Mouse (Mus musculus) intestine, embryonic 14.5 days (tissue): ENCODE measurements around the gene Fsd1. TPM values are rescaled to one million over a fixed set of nuclear protein-coding genes. Genes with fewer than 3 reads are reported as not detected.
A peak's percentile ranks its signal among the peaks of the same experiment; 100 is the strongest.

Experiments used
- ATAC-seq: fragments of 200-750 bp; cut with Nextera tagmentation; replicated peaks from 2 replicates; pipeline ENCODE4 v1.8.0; 2017; ENCODE audit warnings: low read depth, moderate number of reproducible peaks, moderate TSS enrichment, moderate library complexity; ENCODE audit not compliant: low FRiP score, low TSS enrichment
- DNase-seq: peaks from one replicate; pipeline ENCODE4 v3.0.0-alpha.2; 2018; ENCODE audit warnings: low spot score
- H3K27ac ChIP-seq: fragments of 300-500 bp; sonication (generic); 2 replicates; pipeline ENCODE4 v1.5.1; 2014; ENCODE audit warnings: low read depth, mild to moderate bottlenecking, control low read depth
- H3K27me3 ChIP-seq: fragments of 300-500 bp; sonication (generic); replicated peaks from 2 replicates; pipeline ENCODE4 v1.6.1; 2014; ENCODE audit warnings: low read length, control low read depth; ENCODE audit not compliant: control insufficient read depth, insufficient read depth
- H3K36me3 ChIP-seq: fragments of 300-500 bp; sonication (generic); 2 replicates; pipeline ENCODE4 v1.6.1; 2014; ENCODE audit warnings: low read length, control low read depth; ENCODE audit not compliant: control insufficient read depth, insufficient read depth
- H3K4me1 ChIP-seq: fragments of 300-500 bp; sonication (generic); replicated peaks from 2 replicates; pipeline ENCODE4 v1.6.1; 2014; ENCODE audit warnings: low read length, control low read depth, mixed read lengths; ENCODE audit not compliant: control insufficient read depth, insufficient read depth
- H3K4me2 ChIP-seq: fragments of 300-500 bp; sonication (generic); 2 replicates; pipeline ENCODE4 v1.6.1; 2014; ENCODE audit warnings: low read length
- H3K4me3 ChIP-seq: fragments of 300-500 bp; sonication (generic); 2 replicates; pipeline ENCODE4 v1.5.1; 2014; ENCODE audit warnings: low read depth, low read length, control low read depth, mixed read lengths
- H3K9ac ChIP-seq: fragments of 300-500 bp; sonication (generic); 2 replicates; pipeline ENCODE4 v1.6.1; 2014; ENCODE audit warnings: mild to moderate bottlenecking, low read length
- H3K9me3 ChIP-seq: fragments of 300-500 bp; sonication (generic); 2 replicates; pipeline ENCODE4 v1.6.1; 2016; ENCODE audit warnings: low read length, control low read depth; ENCODE audit not compliant: control insufficient read depth
- WGBS: fragments of 180-500 bp; shearing (Covaris S2); extraction: QIAGEN DNeasy Blood & Tissue Kit; methylation state at CpG from one replicate; pipeline ENCODE4 v1.1.7; 2014; 5-methylcytosine and 5-hydroxymethylcytosine counted together
- polyA plus RNA-seq: library from polyadenylated mRNA; unstranded; fragments of >200 nt; fragmentation: Nextera tagmentation; extraction: Ambion mirVana; gene quantifications from 2 replicates; pipeline ENCODE4 v1.2.1, GENCODE M21; 2014

Fsd1 gene
- polyA plus RNA-seq, 1 experiment from 2014 or later: 16.9 TPM

DNA sequence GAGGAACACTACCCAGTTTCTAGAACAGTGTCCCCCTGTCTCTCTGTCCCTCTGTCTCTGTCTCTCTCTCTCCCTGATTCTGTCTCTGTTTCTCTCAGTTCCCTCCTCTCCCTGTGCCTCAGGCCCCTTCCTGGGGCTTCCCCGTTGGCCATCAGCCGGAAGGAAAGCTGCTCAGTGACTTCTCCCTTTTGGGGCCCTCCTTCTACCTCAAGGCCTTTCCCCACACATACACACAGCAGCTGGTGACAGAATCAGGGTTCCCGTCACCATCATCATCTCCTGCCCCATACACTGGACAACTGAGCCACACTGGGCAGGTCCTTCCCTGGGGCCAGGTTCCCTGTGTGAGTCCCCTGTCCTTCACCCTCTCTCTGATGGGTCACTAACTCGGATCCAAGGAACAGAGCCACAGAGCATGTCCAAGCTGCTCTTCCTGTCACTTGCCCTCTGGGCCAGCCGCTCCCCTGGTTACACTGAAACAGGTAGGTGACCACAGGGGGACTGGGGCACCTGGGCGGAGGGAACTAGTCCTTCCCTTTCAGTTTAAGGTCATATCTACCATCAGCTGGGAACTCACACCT is 33.8 kb upstream of the Fsd1 start, which contains the start of gene Ebi3:
Gene Ebi3 (plus strand): TSS at position 194 of the 581 bp plus-strand sequence.
- no peaks in the 10 kb centered on the region for H3K27me3 ChIP-seq
- H3K4me2 ChIP-seq: no peak within 1 kb of the TSS
- H3K4me1 ChIP-seq: no peaks in the 10 kb centered on the region; the same call in 1 of the 2 replicates
- ATAC-seq: no peak
- DNase-seq: peak; percentile 46
- H3K36me3 ChIP-seq: no peaks in the 10 kb centered on the region
- WGBS: 71% methylated on average over 6 of the region's 6 CpGs
- no peaks in the 10 kb centered on the region for H3K9me3 ChIP-seq
- H3K9ac ChIP-seq: no peak within 1 kb of the TSS
- H3K27ac ChIP-seq: no peak within 1 kb of the TSS
- H3K4me3 ChIP-seq: no peak within 1 kb of the TSS

DNA sequence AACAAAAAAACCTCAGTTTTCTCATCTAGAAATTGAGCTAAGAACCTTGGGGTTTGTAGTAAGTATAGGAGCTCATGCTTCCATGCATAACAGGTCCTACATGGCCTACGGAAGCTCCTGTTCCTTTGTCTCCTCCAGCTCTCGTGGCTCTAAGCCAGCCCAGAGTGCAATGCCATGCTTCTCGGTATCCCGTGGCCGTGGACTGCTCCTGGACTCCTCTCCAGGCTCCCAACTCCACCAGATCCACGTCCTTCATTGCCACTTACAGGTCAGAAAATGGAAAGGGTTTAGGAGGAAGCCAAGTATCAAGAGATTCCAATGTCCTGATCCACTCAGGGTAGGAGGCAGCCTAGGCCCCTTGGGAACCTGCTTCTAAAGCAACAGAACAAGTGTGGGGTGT is 32.6 kb upstream of the Fsd1 start:
- ATAC-seq: no peak
- WGBS: 81% methylated on average over 6 of the region's 6 CpGs
- H3K4me3 ChIP-seq: no peak overlapping the region

DNA sequence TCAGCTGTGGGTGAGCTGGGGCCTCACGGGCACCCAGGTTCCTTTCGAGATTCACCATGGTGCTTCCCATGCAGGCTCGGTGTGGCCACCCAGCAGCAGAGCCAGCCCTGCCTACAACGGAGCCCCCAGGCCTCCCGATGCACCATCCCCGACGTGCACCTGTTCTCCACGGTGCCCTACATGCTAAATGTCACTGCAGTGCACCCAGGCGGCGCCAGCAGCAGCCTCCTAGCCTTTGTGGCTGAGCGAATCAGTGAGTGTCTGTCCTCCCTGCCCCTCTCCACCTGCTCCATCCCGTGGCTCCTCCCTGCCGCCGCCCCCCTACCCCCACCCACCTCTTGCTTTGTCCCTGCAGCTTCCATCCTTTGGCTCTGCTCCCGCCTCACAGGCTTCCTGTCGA is 32.1 kb upstream of the Fsd1 start:
- no peaks in the 10 kb centered on the region for H3K36me3 ChIP-seq
- no peaks in the 10 kb centered on the region for H3K27me3 ChIP-seq
- ATAC-seq (no peak), DNase-seq (peak; percentile 48)
- no peak overlapping the region for H3K9ac ChIP-seq
- H3K4me2 ChIP-seq: no peak overlapping the region
- 42% methylated on average over 16 of the region's 16 CpGs for WGBS
- no peaks in the 10 kb centered on the region for H3K9me3 ChIP-seq
- no peak overlapping the region for H3K4me3 ChIP-seq
- peaks cover 3% of the 10 kb centered on the region; the same call in 1 of the 2 replicates for H3K4me1 ChIP-seq
- H3K27ac ChIP-seq: no peak overlapping the region

More for the DNA sequence above, 32.6 kb upstream of the Fsd1 start:
- H3K9ac ChIP-seq: no peak overlapping the region
- H3K4me2 ChIP-seq: no peak overlapping the region
- no peak for DNase-seq
- H3K9me3 ChIP-seq: no peaks in the 10 kb centered on the region
- no peak overlapping the region for H3K27ac ChIP-seq
- H3K27me3 ChIP-seq: no peaks in the 10 kb centered on the region
- no peaks in the 10 kb centered on the region for H3K36me3 ChIP-seq
- peaks cover 3% of the 10 kb centered on the region; the same call in 1 of the 2 replicates for H3K4me1 ChIP-seq

DNA sequence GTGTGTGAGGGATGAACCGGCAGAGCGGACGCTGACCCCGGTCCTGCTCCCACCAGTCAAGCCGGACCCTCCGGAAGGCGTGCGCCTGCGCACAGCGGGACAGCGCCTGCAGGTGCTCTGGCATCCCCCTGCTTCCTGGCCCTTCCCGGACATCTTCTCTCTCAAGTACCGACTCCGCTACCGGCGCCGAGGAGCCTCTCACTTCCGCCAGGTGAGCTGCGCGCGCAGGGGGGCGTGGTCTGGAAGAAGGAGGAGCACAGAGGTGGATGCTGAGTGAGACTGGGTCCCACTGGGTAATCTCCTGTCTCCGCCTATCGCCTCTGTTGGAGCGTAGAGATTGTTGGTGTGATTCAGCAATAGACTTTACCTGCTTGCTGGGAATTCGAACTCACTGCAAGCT is 30.2 kb upstream of the Fsd1 start:
- WGBS: 2% methylated on average over 26 of the region's 26 CpGs
- H3K9me3 ChIP-seq: no peaks in the 10 kb centered on the region
- DNase-seq (peak; percentile 88), ATAC-seq (peak; percentile 36)
- peak overlapping the region; percentile 34 for H3K4me3 ChIP-seq
- no peaks in the 10 kb centered on the region for H3K27me3 ChIP-seq
- H3K27ac ChIP-seq: no peak overlapping the region
- peaks cover 7% of the 10 kb centered on the region for H3K36me3 ChIP-seq
- peak overlapping the region; percentile 46 for H3K4me2 ChIP-seq
- peak overlapping the region; percentile 1; the same call in 1 of the 2 replicates for H3K9ac ChIP-seq
- peaks cover 8% of the 10 kb centered on the region; the same call in 1 of the 2 replicates for H3K4me1 ChIP-seq

DNA sequence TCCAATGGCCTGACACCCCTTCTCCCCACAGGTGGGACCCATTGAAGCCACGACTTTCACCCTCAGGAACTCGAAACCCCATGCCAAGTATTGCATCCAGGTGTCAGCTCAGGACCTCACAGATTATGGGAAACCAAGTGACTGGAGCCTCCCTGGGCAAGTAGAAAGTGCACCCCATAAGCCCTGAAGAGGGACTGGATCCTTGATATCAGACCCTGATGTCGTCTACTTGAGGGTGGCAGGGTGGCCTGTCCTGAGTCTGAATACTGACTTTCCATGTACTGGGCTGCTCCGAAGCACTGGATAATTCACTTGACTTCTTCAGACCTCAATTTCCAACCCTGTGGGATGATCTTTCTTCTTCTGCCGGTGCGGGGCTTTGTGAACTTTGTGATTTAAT is 29.7 kb upstream of the Fsd1 start:
- no peak overlapping the region for H3K27ac ChIP-seq
- 38% methylated on average over 6 of the region's 6 CpGs for WGBS

DNA sequence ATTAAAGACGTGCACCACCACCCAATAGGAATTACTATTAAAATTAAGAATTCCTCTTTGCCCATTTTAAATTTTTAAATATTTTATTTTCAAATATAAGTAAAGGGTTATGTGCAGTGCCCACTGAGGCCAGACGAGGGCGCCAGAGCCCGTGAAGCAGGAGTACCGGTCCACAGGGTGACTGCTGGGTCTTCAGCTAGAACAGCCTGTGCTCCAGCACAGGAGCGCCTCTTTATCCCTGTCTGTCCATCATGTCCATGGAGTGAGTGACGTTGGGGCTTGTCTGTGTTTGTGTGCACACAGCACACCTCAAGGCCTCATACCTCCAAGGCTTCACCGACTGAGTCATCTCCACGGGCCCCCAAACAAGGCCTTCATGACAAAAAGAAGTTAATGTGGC is 29.1 kb upstream of the Fsd1 start:
- Histone ChIP-seq H3K27ac (no peak overlapping the region), H3K36me3 (peaks cover 16% of the 10 kb centered on the region), H3K4me2 (no peak overlapping the region), H3K4me3 (no peak overlapping the region), H3K27me3 (no peaks in the 10 kb centered on the region), H3K9me3 (no peaks in the 10 kb centered on the region), H3K4me1 (peaks cover 8% of the 10 kb centered on the region; the same call in 1 of the 2 replicates), H3K9ac (no peak overlapping the region)
- 16% methylated on average over 9 of the region's 9 CpGs for WGBS
- DNase-seq (peak; percentile 90), ATAC-seq (no peak)

More for the DNA sequence above, 29.7 kb upstream of the Fsd1 start:
- H3K36me3 ChIP-seq: peaks cover 11% of the 10 kb centered on the region
- H3K4me1 ChIP-seq: peaks cover 8% of the 10 kb centered on the region; the same call in 1 of the 2 replicates
- H3K9ac ChIP-seq: peak overlapping the region; percentile 0; the same call in 1 of the 2 replicates
- peak overlapping the region; percentile 34; the same call in 1 of the 2 replicates for H3K4me3 ChIP-seq
- H3K27me3 ChIP-seq: no peaks in the 10 kb centered on the region
- H3K9me3 ChIP-seq: no peaks in the 10 kb centered on the region
- DNase-seq (no peak), ATAC-seq (peak; percentile 3; the same call in 1 of the 2 replicates)
- H3K4me2 ChIP-seq: peak overlapping the region; percentile 46

DNA sequence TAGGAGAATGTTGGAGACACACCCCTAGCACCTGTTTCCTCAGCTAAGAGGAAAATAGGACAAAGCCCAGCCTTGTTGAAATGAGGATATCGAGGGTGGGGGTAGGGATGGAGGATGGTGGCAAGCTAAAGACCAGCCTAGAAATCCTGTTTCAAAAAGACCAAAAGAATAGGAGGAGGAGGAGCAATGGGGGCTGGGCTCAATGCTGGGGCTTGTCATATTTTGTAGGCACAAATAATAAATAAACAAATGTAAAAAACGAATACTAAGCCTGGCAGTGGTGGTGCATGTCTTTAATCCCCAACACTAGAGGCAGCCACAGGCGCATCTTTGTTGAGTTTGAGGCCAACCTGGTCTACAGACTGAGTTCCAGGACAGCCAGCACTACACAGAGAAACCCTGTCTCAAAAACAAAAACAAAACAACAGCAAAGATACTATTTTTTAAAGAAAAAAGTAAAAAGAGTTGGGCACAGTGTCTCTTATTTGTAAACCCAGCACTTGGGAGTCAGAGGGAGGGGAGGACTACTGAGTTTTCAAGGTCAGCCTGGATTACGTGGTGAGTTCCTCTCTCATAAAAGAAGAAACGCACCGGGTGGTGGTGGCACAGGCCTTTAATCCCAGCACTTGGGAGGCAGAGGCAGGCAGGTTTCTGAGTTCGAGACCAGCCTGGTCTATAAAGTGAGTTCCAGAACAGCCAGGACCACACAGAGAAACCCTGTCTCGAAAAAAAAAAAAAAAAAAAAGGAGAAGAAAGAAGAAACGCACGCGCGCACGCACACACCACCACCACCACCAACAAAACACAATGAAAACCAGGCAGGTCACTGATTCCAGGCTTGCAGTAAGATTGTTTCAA is 28.4 kb upstream of the Fsd1 start:
- Histone ChIP-seq H3K9me3 (no peaks in the 10 kb centered on the region), H3K4me3 (peak overlapping the region; percentile 63), H3K36me3 (peaks cover 19% of the 10 kb centered on the region), H3K27me3 (no peaks in the 10 kb centered on the region), H3K27ac (0 out of 2 replicates have a peak overlapping the region, but pooled peaks have one; percentile 98), H3K9ac (peak overlapping the region; percentile 62), H3K4me1 (peaks cover 8% of the 10 kb centered on the region; the same call in 1 of the 2 replicates), H3K4me2 (peak overlapping the region; percentile 84)
- DNase-seq (peak; percentile 10), ATAC-seq (no peak)
- 83% methylated on average over 12 of the region's 13 CpGs for WGBS

DNA sequence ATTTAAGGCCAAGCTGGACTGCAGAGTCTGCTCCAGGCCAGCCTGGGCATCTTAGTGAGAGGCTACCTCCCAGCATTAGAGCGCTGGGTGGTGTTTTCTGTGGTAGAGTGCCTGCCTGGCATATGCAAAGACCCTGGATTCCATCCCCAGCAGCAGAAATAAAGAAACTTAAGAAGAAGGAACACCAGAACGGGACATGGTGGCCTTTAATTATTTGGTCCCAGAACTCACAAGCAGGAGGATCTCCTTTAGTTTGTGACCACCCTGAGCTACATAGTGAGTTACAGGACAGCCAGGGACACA is 27.8 kb upstream of the Fsd1 start:
- Histone ChIP-seq H3K27ac (peak overlapping the region; percentile 98), H3K9ac (peak overlapping the region; percentile 62), H3K9me3 (no peaks in the 10 kb centered on the region), H3K27me3 (no peaks in the 10 kb centered on the region), H3K4me2 (peak overlapping the region; percentile 84), H3K36me3 (peaks cover 19% of the 10 kb centered on the region), H3K4me1 (peaks cover 12% of the 10 kb centered on the region; the same call in 1 of the 2 replicates), H3K4me3 (peak overlapping the region; percentile 63)
- DNase-seq (no peak), ATAC-seq (no peak)
- WGBS: 20% methylated on average over 2 of the region's 2 CpGs
